Mouse (Mus musculus) CH12.LX (cell line): ENCODE data around the gene Psmd9. TPM values are rescaled to one million over a fixed set of nuclear protein-coding genes. Genes with fewer than 3 reads are reported as not detected.

ENCODE experiments used
- DNase-seq: peaks from one replicate; pipeline ENCODE4 v3.0.0-alpha.2; 2013; ENCODE audit errors: extremely low read depth
- H3K27ac ChIP-seq: 2 replicates; pipeline ENCODE4 v1.5.1; 2012; ENCODE audit warnings: low read depth, mild to moderate bottlenecking, control low read depth, moderate library complexity; ENCODE audit not compliant: insufficient read depth
- H3K27me3 ChIP-seq: replicated peaks from 2 replicates; pipeline ENCODE3; 2012; ENCODE audit warnings: inconsistent platforms
- H3K36me3 ChIP-seq, 2 experiments: replicated peaks in 1 of 2; 2 replicates each; pipeline versions ENCODE3 to v1.6.1; 2012; ENCODE audit warnings: inconsistent platforms in 1 of 2, low read length in 1 of 2, mild to moderate bottlenecking in 1 of 2, mixed read lengths in 1 of 2, moderate library complexity in 1 of 2; ENCODE audit not compliant: control insufficient read depth in 1 of 2, insufficient read depth in 1 of 2
- H3K4me1 ChIP-seq, 2 experiments: 2 replicates each; pipeline ENCODE4 v1.6.1; 2012; ENCODE audit warnings: inconsistent platforms in 1 of 2, moderate library complexity in 1 of 2; ENCODE audit not compliant: insufficient read depth in 2 of 2, control insufficient read depth in 1 of 2
- H3K4me2 ChIP-seq: 2 replicates; pipeline ENCODE4 v1.6.1; 2012; ENCODE audit warnings: low read depth, mild to moderate bottlenecking, control low read depth; ENCODE audit not compliant: poor library complexity, insufficient read depth, severe bottlenecking
- H3K4me3 ChIP-seq, 3 experiments: fragments of 150-350 bp in 1 of 3; sonication (generic) in 1 of 3; replicated peaks in 1 of 3; 2 replicates each; pipeline versions ENCODE3 to v1.5.1; 2011 to 2012; ENCODE audit warnings: low read depth in 2 of 3, low read length in 2 of 3, mild to moderate bottlenecking in 2 of 3, moderate library complexity in 2 of 3, control low read depth in 1 of 3, improper control_type of control experiment in 1 of 3, inconsistent platforms in 1 of 3, mixed read lengths in 1 of 3; ENCODE audit not compliant: poor library complexity in 1 of 3
- H3K79me2 ChIP-seq: replicated peaks from 2 replicates; pipeline ENCODE4 v1.6.1; 2012; ENCODE audit warnings: mild to moderate bottlenecking, moderate library complexity; ENCODE audit not compliant: control insufficient read depth, poor library complexity, insufficient read depth, severe bottlenecking; ENCODE audit errors: extremely low read depth
- H3K9ac ChIP-seq: 2 replicates; pipeline ENCODE4 v1.6.1; 2012; ENCODE audit warnings: low read depth, mild to moderate bottlenecking, control low read depth, moderate library complexity; ENCODE audit not compliant: insufficient read depth
- H3K9me3 ChIP-seq: replicated peaks from 2 replicates; pipeline ENCODE3; 2012; ENCODE audit warnings: low read length, inconsistent platforms, mixed read lengths
- BHLHE40 ChIP-seq: IDR thresholded peaks from 2 replicates; pipeline ENCODE4 v1.6.1; 2011; ENCODE audit warnings: mild to moderate bottlenecking, low read depth, low read length, improper control_type of control experiment
- CHD2 ChIP-seq: IDR thresholded peaks from 2 replicates; pipeline ENCODE4 v1.6.1; 2011; ENCODE audit warnings: low read length, improper control_type of control experiment
- CTCF ChIP-seq, 2 experiments: IDR thresholded peaks in 1 of 2; conservative IDR thresholded peaks in 1 of 2; 2 replicates each; pipeline ENCODE4 v1.5.1; 2011 to 2012; ENCODE audit warnings: low read depth in 2 of 2, low read length in 2 of 2, improper control_type of control experiment in 1 of 2, inconsistent platforms in 1 of 2, mild to moderate bottlenecking in 1 of 2, moderate library complexity in 1 of 2
- ETS1 ChIP-seq: conservative IDR thresholded peaks from 2 replicates; pipeline ENCODE4 v1.6.1; 2012; ENCODE audit warnings: low read depth, mild to moderate bottlenecking, inconsistent platforms, low read length, improper control_type of control experiment, moderate library complexity
- GABPA ChIP-seq: IDR thresholded peaks from 2 replicates; pipeline ENCODE4 v1.6.1; 2012; ENCODE audit warnings: low read depth, low read length, improper control_type of control experiment, inconsistent platforms; ENCODE audit not compliant: insufficient replicate concordance
- HCFC1 ChIP-seq: IDR thresholded peaks from 2 replicates; pipeline ENCODE4 v1.6.1; 2012; ENCODE audit warnings: low read depth, mild to moderate bottlenecking, inconsistent platforms, low read length, improper control_type of control experiment
- JUN ChIP-seq: IDR thresholded peaks from 2 replicates; pipeline ENCODE4 v1.6.1; 2011; ENCODE audit warnings: low read depth, mild to moderate bottlenecking, low read length, improper control_type of control experiment, moderate library complexity; ENCODE audit not compliant: insufficient read depth
- KAT2A ChIP-seq: IDR thresholded peaks from 2 replicates; pipeline ENCODE4 v1.6.1; 2012; ENCODE audit warnings: low read length, improper control_type of control experiment, inconsistent platforms; ENCODE audit not compliant: insufficient replicate concordance
- MAFK ChIP-seq: IDR thresholded peaks from 2 replicates; pipeline ENCODE4 v1.6.1; 2011; ENCODE audit warnings: low read length, improper control_type of control experiment; ENCODE audit not compliant: insufficient replicate concordance
- MAX ChIP-seq: IDR thresholded peaks from 2 replicates; pipeline ENCODE4 v1.6.1; 2011; ENCODE audit warnings: low read length, improper control_type of control experiment
- MXI1 ChIP-seq: IDR thresholded peaks from 2 replicates; pipeline ENCODE4 v1.6.1; 2011; ENCODE audit warnings: mild to moderate bottlenecking, low read depth, low read length, improper control_type of control experiment
- MYC ChIP-seq: IDR thresholded peaks from 2 replicates; pipeline ENCODE4 v1.6.1; 2011; ENCODE audit warnings: low read depth, mild to moderate bottlenecking, improper control_type of control experiment, low read length
- NELFE ChIP-seq: IDR thresholded peaks from 2 replicates; pipeline ENCODE4 v1.6.1; 2011; ENCODE audit warnings: low read depth, low read length, improper control_type of control experiment
- NRF1 ChIP-seq: IDR thresholded peaks from 2 replicates; pipeline ENCODE4 v1.6.1; 2014; ENCODE audit warnings: low read depth, mild to moderate bottlenecking, inconsistent platforms, low read length, improper control_type of control experiment, moderate library complexity
- POLR2AphosphoS2 ChIP-seq: IDR thresholded peaks from 2 replicates; pipeline ENCODE4 v1.6.1; 2011; ENCODE audit warnings: low read depth, low read length, improper control_type of control experiment
- RCOR1 ChIP-seq: conservative IDR thresholded peaks from 2 replicates; pipeline ENCODE4 v1.6.1; 2012; ENCODE audit warnings: low read depth, mild to moderate bottlenecking, inconsistent platforms, low read length, improper control_type of control experiment
- TBP ChIP-seq: conservative IDR thresholded peaks from 2 replicates; pipeline ENCODE4 v1.6.1; 2011; ENCODE audit warnings: low read depth, low read length, improper control_type of control experiment
- TCF12 ChIP-seq: IDR thresholded peaks from 2 replicates; pipeline ENCODE4 v1.6.1; 2014; ENCODE audit warnings: low read depth, mild to moderate bottlenecking, inconsistent platforms, low read length, improper control_type of control experiment
- USF2 ChIP-seq: conservative IDR thresholded peaks from 2 replicates; pipeline ENCODE4 v1.6.1; 2011; ENCODE audit warnings: low read depth, low read length, improper control_type of control experiment
- ZC3H11A ChIP-seq: IDR thresholded peaks from 2 replicates; pipeline ENCODE4 v1.6.1; 2012; ENCODE audit warnings: low read depth, mild to moderate bottlenecking, inconsistent platforms, low read length, improper control_type of control experiment
- ZKSCAN1 ChIP-seq: IDR thresholded peaks from 2 replicates; pipeline ENCODE4 v1.6.1; 2012; ENCODE audit warnings: low read depth, inconsistent platforms, low read length, improper control_type of control experiment, borderline replicate concordance
- ZMIZ1 ChIP-seq: IDR thresholded peaks from 2 replicates; pipeline ENCODE4 v1.6.1; 2012; ENCODE audit warnings: low read depth, mild to moderate bottlenecking, inconsistent platforms, low read length, improper control_type of control experiment
- dilution Hi-C: fragments of 300-500 bp; cut with MboI; formaldehyde crosslinking; loops from 2 replicates; pipeline ENCODE4 v1.14.3; 2020; ENCODE audit warnings: low sequenced_read_pairs; ENCODE audit not compliant: extremely low pct_unique_long_range_greater_than_20kb, extremely low pct_ligation_motif_present
- in situ Hi-C: fragments of 300-500 bp; cut with MboI; formaldehyde crosslinking; loops from 3 replicates; pipeline ENCODE4 v1.14.3; 2019; ENCODE audit warnings: low sequenced_read_pairs, low pct_ligation_motif_present, low pct_unique_long_range_greater_than_20kb, mixed read lengths
- polyA plus RNA-seq: library from polyadenylated mRNA; unstranded; fragments of >175 nt; gene quantifications from 2 replicates; pipeline ENCODE4 v1.2.1, GENCODE M21; 2012; ENCODE audit warnings: low read depth; ENCODE audit not compliant: insufficient read length
- total RNA-seq, 2 experiments: library from RNA; depleted of rRNA; stranded (reverse); fragments of 300-350 nt in 1 of 2; fragments of >200 nt in 1 of 2; gene quantifications; 2 replicates each; pipeline ENCODE4 v1.2.3; 2012 to 2014

Gene Psmd9
- total and polyA plus RNA-seq, 3 experiments: 30.8 to 38.0 (median 35.5) TPM

- in situ Hi-C loops: no loop called here
- no peaks in the 10 kb centered on the region for H3K79me2 ChIP-seq
- H3K4me3 ChIP-seq: no peak overlapping the region
- no peak for DNase-seq
- dilution Hi-C loops: no loop called here
- H3K36me3 ChIP-seq: no peaks in the 10 kb centered on the region
- TF ChIP-seq BHLHE40 (no peak), TBP (no peak), MAX (no peak), JUN (no peak), MYC (no peak), ZC3H11A (no peak), CTCF (conservative IDR thresholded peaks at IDR 0.05 in 1 of 2, IDR thresholded peaks at IDR 0.05 in 1 of 2; ENCODE audit: low read depth in 2 of 2, low read length in 2 of 2) (no peak), POLR2AphosphoS2 (no peak), KAT2A (no peak), CHD2 (no peak), HCFC1 (no peak), ZKSCAN1 (no peak), ETS1 (no peak), NRF1 (no peak), MXI1 (no peak), TCF12 (no peak), USF2 (no peak), GABPA (no peak), RCOR1 (no peak), ZMIZ1 (no peak)
- H3K9me3 ChIP-seq: no peaks in the 10 kb centered on the region
- H3K27ac ChIP-seq: no peak overlapping the region
- no peak overlapping the region for H3K9ac ChIP-seq
- H3K4me2 ChIP-seq: no peak overlapping the region
- no peaks in the 10 kb centered on the region for H3K27me3 ChIP-seq
- H3K4me1 ChIP-seq: 0 out of 4 replicates have a peak, but pooled peaks cover 0 to 3% of the 10 kb centered on the region in 2 experiments
Measured at GRCm38 (mm10) chr5:123276636-123277341, 107.6 kb downstream of the Psmd9 start.

GRCm38 (mm10) chr5:123277342-123277701 lies 108.1 kb downstream of the Psmd9 start:
- Histone ChIP-seq H3K9me3 (no peaks in the 10 kb centered on the region), H3K27ac (no peak overlapping the region), H3K36me3 (no peaks in the 10 kb centered on the region), H3K79me2 (no peaks in the 10 kb centered on the region), H3K27me3 (no peaks in the 10 kb centered on the region), H3K4me2 (no peak overlapping the region), H3K4me3 (no peak overlapping the region), H3K4me1 (0 out of 4 replicates have a peak, but pooled peaks cover 0 to 3% of the 10 kb centered on the region in 2 experiments), H3K9ac (no peak overlapping the region)
- in situ Hi-C loops: no loop called here
- TF ChIP-seq NELFE: no peak
- no peak for TF ChIP-seq MAFK
- no peak for DNase-seq
- dilution Hi-C loops: no loop called here
